Mouse (Mus musculus) T-helper 2 cell (primary cell): Measurements from ENCODE around the gene Mrps14.

Experiments used
- in situ Hi-C: fragments of 300-600 bp; cut with MboI, MseI; formaldehyde crosslinking; loops from one replicate; pipeline ENCODE4 v1.15.1; 2025; ENCODE audit warnings: high pct_unique_total_duplicates

Gene Mrps14

DNA sequence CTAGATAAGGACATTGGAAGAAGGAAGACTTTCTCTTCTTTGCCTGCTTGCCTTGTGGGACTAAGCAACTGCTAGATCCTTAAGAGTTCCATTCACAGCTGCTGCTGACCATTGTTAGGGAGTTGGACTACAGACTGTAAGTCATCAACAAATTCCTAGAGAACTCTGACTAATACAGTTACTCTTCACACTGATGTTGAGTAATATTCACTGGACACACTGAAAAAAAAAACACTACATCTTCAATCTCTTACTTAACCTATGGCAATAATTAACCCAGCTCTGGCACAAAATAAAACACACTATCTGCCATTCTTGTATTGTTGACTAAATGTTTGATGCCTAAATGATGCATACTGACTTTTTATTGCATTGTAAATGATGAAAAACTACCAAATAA is 32.8 kb downstream of the Mrps14 start:
- in situ Hi-C loops = no loop called here

GRCm38 (mm10) chr1:160231013-160231412 is 36.0 kb downstream of the Mrps14 start:
- in situ Hi-C loops = no loop called here

DNA sequence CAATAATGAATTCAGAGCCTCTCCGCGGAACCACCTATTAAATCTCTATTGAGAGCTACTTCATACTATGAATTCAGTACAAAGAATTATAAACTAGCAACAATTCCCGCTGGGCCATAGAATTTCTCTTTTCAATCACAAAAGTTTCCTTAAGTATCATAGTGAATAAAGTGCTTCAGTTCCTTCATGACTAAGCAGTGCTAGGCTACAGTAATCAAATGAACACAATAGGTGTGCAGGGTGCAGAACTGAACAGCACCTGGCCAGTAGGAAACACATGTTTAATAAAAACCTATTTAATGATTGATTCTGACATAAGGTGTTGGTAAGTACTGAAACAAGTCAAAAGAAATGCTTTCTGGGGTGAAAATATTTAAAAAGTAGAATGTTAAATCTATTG is 37.1 kb downstream of the Mrps14 start:
- in situ Hi-C loops = no loop called here

- in situ Hi-C loops = no loop called here
These were observed 38.9 kb downstream of the Mrps14 start for GRCm38 (mm10) chr1:160233921-160234320.

DNA sequence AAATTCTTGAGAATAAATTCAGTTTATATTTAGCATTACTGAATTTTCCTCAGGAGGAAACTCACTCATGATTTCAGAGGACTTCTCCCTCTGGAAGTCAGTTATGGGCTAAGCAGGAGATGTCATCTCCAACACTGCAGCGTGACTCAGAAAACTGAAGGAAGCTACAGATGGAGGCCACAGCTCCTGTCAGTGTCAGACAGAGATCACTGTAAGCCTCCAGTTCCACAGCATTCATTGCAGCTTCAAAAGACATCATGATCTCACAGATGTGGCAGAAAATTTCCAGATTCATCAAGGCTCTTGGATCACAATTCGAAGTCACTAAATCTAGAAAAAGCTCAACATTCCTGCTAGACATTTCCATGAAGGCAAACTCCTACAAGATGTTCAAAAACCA is 43.0 kb downstream of the Mrps14 start:
- in situ Hi-C loops = no loop called here

- in situ Hi-C loops = no loop called here
These were observed 43.9 kb downstream of the Mrps14 start for GRCm38 (mm10) chr1:160238852-160239443.

GRCm38 (mm10) chr1:160240091-160240490 is 45.1 kb downstream of the Mrps14 start:
- in situ Hi-C loops = no loop called here

DNA sequence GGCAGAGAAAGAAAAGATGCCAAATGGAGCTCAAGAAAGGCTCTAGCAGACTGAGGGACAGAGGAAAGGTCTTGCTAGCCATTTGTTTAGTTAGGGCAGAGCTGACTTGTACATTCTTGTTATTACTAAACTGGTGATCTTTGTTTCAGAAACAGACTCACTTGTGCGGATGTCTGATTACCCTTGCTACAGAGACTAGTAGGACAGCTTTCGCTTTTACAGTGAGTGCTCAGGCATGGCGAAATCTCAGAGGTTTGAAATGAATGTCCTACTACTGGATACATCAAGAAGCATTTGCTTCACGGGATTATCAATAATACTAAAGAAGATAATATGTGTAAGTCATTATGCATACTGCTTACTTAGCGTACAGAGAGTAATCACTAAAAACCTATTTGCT is 49.7 kb downstream of the Mrps14 start:
- in situ Hi-C loops = no loop called here

- in situ Hi-C loops = no loop called here
These were observed 50.9 kb downstream of the Mrps14 start for GRCm38 (mm10) chr1:160245954-160246353.

- in situ Hi-C loops = no loop called here
These were observed 51.8 kb downstream of the Mrps14 start for GRCm38 (mm10) chr1:160246844-160247243.

DNA sequence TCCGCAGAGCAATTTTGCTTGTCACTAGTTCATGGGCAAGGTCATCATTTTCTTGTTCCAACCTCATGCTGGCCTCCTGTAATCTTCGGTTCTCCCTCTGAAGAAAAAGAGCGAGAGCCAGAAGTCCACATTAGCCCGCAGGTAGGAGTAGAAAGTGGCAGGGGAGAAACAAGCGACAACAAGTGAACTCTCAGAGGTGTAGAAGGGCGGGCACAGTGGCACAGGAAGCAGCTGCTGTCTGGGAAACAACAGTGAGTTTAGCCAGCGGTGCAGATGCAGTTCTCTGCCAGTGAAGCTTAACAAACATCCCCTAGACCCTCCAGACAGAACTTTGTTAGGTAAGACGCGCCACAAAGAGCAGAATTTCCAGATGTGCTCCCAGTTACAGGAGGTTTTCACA is 52.5 kb downstream of the Mrps14 start:
- in situ Hi-C loops = no loop called here

DNA sequence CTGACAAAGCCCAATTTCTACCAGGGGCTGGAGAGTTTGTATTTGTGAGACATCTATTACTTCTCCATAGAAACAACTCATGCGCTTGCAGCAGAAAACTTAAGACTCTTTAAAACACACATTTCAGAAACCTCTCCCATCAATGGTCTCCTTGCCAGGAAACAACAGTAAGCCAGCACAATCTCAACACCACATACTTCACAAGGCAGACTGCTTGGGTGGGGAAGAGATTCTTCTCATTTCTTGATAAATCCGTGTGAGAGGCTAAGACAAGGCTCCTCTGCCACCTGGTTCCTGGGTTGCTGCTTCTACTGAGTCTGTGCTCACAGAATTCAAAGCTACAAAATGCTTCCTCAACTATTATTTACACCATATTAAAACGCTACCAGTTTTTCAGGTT is 54.8 kb downstream of the Mrps14 start:
- in situ Hi-C loops = no loop called here

DNA sequence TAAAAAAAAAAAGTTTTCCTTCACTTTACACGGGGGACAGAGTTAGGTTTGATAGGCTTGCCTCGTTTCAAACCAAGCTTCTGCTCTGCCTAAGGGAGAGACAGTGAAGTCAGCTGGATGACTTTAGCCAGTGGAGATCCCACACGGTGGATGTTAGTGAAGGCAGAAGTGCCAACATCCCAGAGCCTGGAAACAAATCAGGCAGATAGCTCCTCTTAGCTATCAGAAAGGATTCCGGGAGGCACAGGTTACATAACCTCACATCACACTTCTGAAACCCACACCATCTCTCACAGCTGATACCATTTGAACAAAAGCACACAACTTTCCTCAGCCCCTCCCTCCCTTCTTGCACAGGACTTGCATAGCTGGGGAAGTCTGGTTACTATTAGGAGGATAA is 55.8 kb downstream of the Mrps14 start:
- in situ Hi-C loops = no loop called here

DNA sequence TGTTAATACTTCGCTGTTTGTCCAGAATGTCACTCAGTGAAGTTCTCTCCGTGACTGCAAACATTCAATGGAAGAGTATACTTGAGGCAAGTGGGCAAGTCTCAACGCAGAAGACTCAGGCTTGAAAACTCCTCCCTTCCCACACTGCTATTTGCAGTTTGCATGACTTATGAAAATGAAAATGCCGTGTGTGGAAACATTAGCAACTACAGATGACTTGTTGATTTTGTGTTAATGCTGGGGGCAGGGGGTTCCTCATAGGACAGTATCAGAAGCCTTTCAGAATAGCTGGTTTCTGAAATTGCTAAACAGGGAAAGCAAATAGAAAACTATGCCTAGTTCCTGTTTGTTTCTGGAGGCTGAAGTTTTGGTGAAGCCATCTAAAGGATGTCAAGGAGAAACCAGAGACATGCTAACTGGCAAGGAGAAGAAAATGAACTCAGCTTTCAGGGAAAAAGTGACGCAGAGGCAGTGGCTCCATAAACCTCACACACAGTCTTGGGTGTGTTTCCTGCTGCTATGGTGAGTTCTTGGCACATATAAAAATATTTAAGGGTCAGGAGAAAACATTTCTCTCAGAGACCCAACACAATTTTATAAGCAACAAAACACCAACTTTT is 56.5 kb downstream of the Mrps14 start:
- in situ Hi-C loops = no loop called here
